Mouse (Mus musculus): ENCODE measurements around the gene Ppm1b. TPM values are rescaled to one million over a fixed set of nuclear protein-coding genes. Genes with fewer than 3 reads are reported as not detected.

Ppm1b gene
- polyA plus RNA-seq, 1 experiment from 2014 or later = 73.7 TPM

DNA sequence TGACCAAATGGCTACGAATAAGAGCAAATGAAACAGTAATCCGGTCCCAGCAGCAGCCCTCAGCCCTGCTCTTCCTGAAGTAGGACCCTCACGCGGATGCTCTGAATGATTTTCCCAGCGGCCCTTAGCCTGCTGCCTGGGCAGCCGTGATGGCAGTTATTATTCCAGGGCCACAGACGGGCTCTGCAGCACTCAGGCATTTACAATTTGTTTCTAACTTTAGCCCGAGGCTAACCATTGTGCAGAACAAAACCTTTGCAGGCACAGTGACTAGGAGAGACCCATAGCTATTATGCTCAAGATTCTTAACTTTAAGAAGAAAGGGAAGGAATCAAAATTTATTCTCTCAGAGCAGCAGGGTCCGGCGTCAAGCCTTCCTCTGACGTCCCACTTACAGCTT, 115.8 kb downstream of the Ppm1b start:
- WGBS = 51% methylated on average over 11 of the region's 11 CpGs
- Histone ChIP-seq H3K27ac (replicated peaks; ENCODE audit: low read depth, low read length) (no peak overlapping the region), H3K9ac (ENCODE audit: low read depth, low read length) (no peak overlapping the region), H3K9me3 (ENCODE audit: control insufficient read depth, low read length) (no peaks in the 10 kb centered on the region), H3K4me2 (ENCODE audit: low read depth, low read length) (no peak overlapping the region), H3K4me3 (ENCODE audit: low read depth, low read length) (no peak overlapping the region), H3K4me1 (ENCODE audit: control insufficient read depth, insufficient read depth, low read length) (no peaks in the 10 kb centered on the region), H3K27me3 (replicated peaks; ENCODE audit: control insufficient read depth, insufficient read depth, low read length) (no peaks in the 10 kb centered on the region), H3K36me3 (ENCODE audit: control insufficient read depth, insufficient read depth, low read length) (peaks cover 70% of the 10 kb centered on the region)
- no peak for ATAC-seq (ENCODE audit: low read depth)
- DNase-seq (ENCODE audit: low spot score) = no peak

DNA sequence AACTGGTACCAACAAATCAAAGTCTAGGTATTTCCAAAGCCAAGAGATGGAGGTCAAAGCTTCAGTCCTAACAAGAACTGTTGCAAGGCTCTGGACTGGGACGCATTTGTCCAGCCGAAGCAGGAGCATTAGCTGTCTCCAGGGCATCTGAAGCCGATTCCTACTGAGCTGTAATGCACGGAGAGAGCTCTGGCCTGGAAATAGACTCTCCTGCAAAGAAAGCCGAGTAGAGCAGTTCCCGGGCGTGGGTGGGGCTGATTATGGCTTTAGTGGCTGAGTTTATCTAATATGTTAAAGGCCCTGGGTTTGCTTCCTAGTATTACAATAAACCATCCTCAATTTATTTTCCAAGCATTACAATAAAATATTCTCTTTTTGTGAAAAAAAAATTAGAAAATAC, 116.7 kb downstream of the Ppm1b start:
- WGBS = 67% methylated on average over 7 of the region's 7 CpGs
- Histone ChIP-seq H3K27me3 (replicated peaks; ENCODE audit: control insufficient read depth, insufficient read depth, low read length) (no peaks in the 10 kb centered on the region), H3K4me3 (ENCODE audit: low read depth, low read length) (no peak overlapping the region), H3K36me3 (ENCODE audit: control insufficient read depth, insufficient read depth, low read length) (peaks cover 71% of the 10 kb centered on the region), H3K27ac (replicated peaks; ENCODE audit: low read depth, low read length) (no peak overlapping the region), H3K9me3 (ENCODE audit: control insufficient read depth, low read length) (no peaks in the 10 kb centered on the region), H3K4me1 (ENCODE audit: control insufficient read depth, insufficient read depth, low read length) (no peaks in the 10 kb centered on the region), H3K9ac (ENCODE audit: low read depth, low read length) (no peak overlapping the region), H3K4me2 (ENCODE audit: low read depth, low read length) (no peak overlapping the region)
- ATAC-seq (ENCODE audit: low read depth) (no peak), DNase-seq (ENCODE audit: low spot score) (no peak)

Other genes starting within 250 kb of the Ppm1b start
- gene Lrpprc, start 166.0 kb upstream of the Ppm1b start, polyA plus RNA-seq (2014; fragmentation: Nextera tagmentation; extraction: Ambion mirVana) = 37.8 and 43.2 TPM in 2 replicates
- 0.32 and 0.35 TPM in 2 replicates for gene Slc3a1, start 71.6 kb downstream of the Ppm1b start, polyA plus RNA-seq (2014; fragmentation: Nextera tagmentation; extraction: Ambion mirVana)
- gene Prepl, start 133.5 kb downstream of the Ppm1b start, polyA plus RNA-seq (2014; fragmentation: Nextera tagmentation; extraction: Ambion mirVana) = 46.3 and 58.3 TPM in 2 replicates
- 9.9 and 10.1 TPM in 2 replicates for gene Camkmt, start 133.8 kb downstream of the Ppm1b start, polyA plus RNA-seq (2014; fragmentation: Nextera tagmentation; extraction: Ambion mirVana)

Data from embryonic facial prominence, embryonic 14.5 days (tissue).